Mouse (Mus musculus): Measurements from ENCODE around the gene Dot1l.

DNA sequence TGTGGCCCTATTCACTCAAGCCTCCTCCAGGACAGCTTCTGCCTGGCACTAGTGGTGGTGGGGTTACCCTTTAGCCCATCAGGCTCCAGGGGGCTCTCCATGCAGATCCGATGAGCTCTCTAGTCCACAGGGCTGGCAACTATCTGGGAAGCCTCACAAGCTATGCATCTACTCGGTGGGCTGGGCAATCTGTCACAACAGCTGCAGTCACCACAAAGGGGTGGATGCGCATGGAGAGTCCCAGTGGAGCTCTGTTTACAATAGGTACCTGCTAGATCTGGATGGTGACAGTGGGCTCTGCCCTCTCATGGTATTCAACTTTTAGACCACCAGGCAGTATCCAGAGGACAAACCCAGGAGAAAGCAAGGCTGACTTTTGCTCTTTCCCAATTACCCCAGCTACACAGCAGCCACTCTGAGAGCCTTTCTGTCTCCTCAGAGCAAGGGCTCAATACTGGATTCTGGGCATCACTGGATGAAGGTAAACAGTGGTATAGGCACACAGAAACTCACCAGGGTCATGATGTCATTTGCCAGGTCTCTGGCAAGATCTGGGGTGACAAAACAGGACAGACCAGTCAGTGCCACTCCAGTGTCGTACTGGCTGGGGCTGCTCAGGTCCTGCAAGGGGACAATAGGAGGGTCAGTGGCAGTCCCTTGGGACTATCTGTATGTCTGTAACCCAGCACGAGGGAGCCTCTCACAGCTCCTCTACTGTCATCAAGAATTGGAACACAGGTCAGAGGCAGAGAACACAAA, 27.5 kb upstream of the Dot1l start:
- no peak for TF ChIP-seq POLR2A (IDR thresholded peaks at IDR 0.05; ENCODE audit: extremely low read depth, insufficient read depth, low read length)
- TF ChIP-seq CTCF (IDR thresholded peaks at IDR 0.05; ENCODE audit: extremely low read depth, insufficient read depth, low read length): no peak

All from cortical plate, adult 2 months (tissue).